Mouse (Mus musculus) liver, adult 2 months (tissue): ENCODE measurements at regions not wholly inside any gene's neighbourhood (a gene's known extent, or its start where the extent isn't known, plus 50 kb on each side); places are given as distances from the start of the nearest gene placed in this dataset.

ENCODE experiments used
- DNase-seq: peaks from one replicate; pipeline ENCODE4 v3.0.0-alpha.2; 2011; ENCODE audit warnings: low read depth, low spot score; ENCODE audit errors: extremely low read depth
- H3K27ac ChIP-seq: fragments of 200-500 bp; replicated peaks from 2 replicates; pipeline ENCODE4 v1.5.1; 2012; ENCODE audit warnings: low read depth, mild to moderate bottlenecking, control low read depth, inconsistent platforms, low read length; ENCODE audit not compliant: insufficient read depth
- H3K27me3 ChIP-seq: fragments of 200-500 bp; 2 replicates; pipeline ENCODE4 v1.6.1; 2012; ENCODE audit warnings: mild to moderate bottlenecking, moderate library complexity, low read length, inconsistent platforms; ENCODE audit not compliant: control insufficient read depth, insufficient read depth
- H3K36me3 ChIP-seq: fragments of 200-500 bp; 2 replicates; pipeline ENCODE4 v1.6.1; 2012; ENCODE audit warnings: low read length, inconsistent platforms; ENCODE audit not compliant: control insufficient read depth, insufficient read depth
- H3K4me1 ChIP-seq: fragments of 200-500 bp; 2 replicates; pipeline ENCODE4 v1.6.1; 2011; ENCODE audit warnings: low read length; ENCODE audit not compliant: control insufficient read depth, insufficient read depth
- H3K4me3 ChIP-seq: fragments of 200-500 bp; 2 replicates; pipeline ENCODE4 v1.5.1; 2011; ENCODE audit warnings: low read depth, mild to moderate bottlenecking, control low read depth, low read length, moderate library complexity; ENCODE audit not compliant: insufficient read depth
- H3K79me2 ChIP-seq: fragments of 200-500 bp; 2 replicates; pipeline ENCODE4 v1.6.1; 2012; ENCODE audit warnings: inconsistent platforms, mild to moderate bottlenecking, low read length, moderate library complexity; ENCODE audit not compliant: control insufficient read depth, insufficient read depth
- H3K9ac ChIP-seq: fragments of 200-500 bp; 2 replicates; pipeline ENCODE4 v1.6.1; 2012; ENCODE audit warnings: low read depth, mild to moderate bottlenecking, control low read depth, inconsistent platforms, low read length
- CTCF ChIP-seq: fragments of 200-500 bp; IDR thresholded peaks from 2 replicates; pipeline ENCODE4 v1.5.1; 2011; ENCODE audit warnings: low read depth, low read length, control low read depth
- POLR2A ChIP-seq: fragments of 200-500 bp; IDR thresholded peaks from 2 replicates; pipeline ENCODE4 v1.6.1; 2011; ENCODE audit warnings: low read length, control low read depth; ENCODE audit not compliant: insufficient read depth; ENCODE audit errors: extremely low read depth

DNA sequence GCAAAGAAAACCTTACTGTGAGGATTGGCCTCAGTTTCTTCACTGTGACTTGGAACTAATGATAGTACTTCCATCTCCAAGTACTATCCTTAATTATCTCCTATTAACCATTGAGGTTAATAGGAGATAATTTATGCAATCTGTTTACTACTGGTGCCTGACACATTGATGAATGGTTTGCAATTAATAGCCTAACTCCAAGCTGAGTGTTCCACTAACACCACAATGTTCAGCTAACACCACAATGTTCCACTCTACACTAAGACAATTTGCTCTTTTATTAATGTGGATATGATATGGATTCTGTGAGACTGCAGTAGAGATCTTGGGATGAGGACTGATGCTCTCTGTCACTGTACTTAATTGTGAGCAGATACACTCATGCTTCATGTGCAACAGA is 463.6 kb upstream of the Api5 start:
- Histone ChIP-seq H3K4me3 (no peak overlapping the region), H3K9ac (no peak overlapping the region), H3K79me2 (no peaks in the 10 kb centered on the region), H3K4me1 (no peaks in the 10 kb centered on the region), H3K27ac (no peak overlapping the region), H3K36me3 (no peaks in the 10 kb centered on the region), H3K27me3 (no peaks in the 10 kb centered on the region)
- no peak for TF ChIP-seq CTCF
- no peak for TF ChIP-seq POLR2A
- DNase-seq = no peak
